Mouse (Mus musculus) liver, postnatal 0 days (tissue): ENCODE measurements around the gene Dclk1.

Source experiments
- CTCF ChIP-seq: sonication (generic); IDR thresholded peaks from 2 replicates; pipeline ENCODE4 v1.5.1; 2016; ENCODE audit warnings: antibody characterized with exemption, low read depth
- EP300 ChIP-seq: IDR thresholded peaks from 2 replicates; pipeline ENCODE4 v1.6.1; 2016; ENCODE audit warnings: antibody characterized with exemption, low read depth, mild to moderate bottlenecking

GRCm38 (mm10) chr3:55276851-55277250, 34.7 kb downstream of the Dclk1 start:
- TF ChIP-seq CTCF (no peak), EP300 (no peak)
